Comparison of ENCODE assay signal across 25 mouse cellular contexts in genomic region chr4:70576096-70576495, GRCm38 (mm10). TPM values are rescaled to one million over a fixed set of nuclear protein-coding genes. Genes with fewer than 3 reads are reported as not detected.
DNase-seq lines count a peak whose midpoint lies in the region; ATAC-seq and TF ChIP-seq lines count a peak whose summit lies in the region.
"Had no signal": no experiment of that assay in that cellular context is flagged by ENCODE, and none has a peak within 500 bp of the region (broad histone marks: within the 10 kb centered on the region; RNA-seq: fewer than 3 reads in every experiment).

No protein-coding gene starts in this region.

- peak; percentile 51 for DNase-seq in liver, adult 2 months (ENCODE audit: extremely low read depth, low read depth, low spot score)
- no peak for DNase-seq in liver, embryonic 11.5 days (ENCODE audit: low spot score)
- DNase-seq in gonadal fat pad, adult 2 months (ENCODE audit: low read depth) = peak; percentile 83
- no peak for DNase-seq in natural killer cell, adult 2 months (ENCODE audit: low spot score in 2 of 2)
- DNase-seq: adrenal gland, adult 2 months; adrenal gland, postnatal 10 days; adrenal gland, postnatal 25 days; B cell, adult 2 months; cerebellum, adult 11 months; cerebellum, adult 18-20 months; cerebellum, adult 8-10 months; cerebellum, adult 9-11 months; cerebellum, postnatal 14 days; cerebellum, postnatal 36 days; embryo, embryonic 11 days; forebrain, postnatal 0 days had no signal

- no peak for TF ChIP-seq CTCF in liver, adult 2 months (IDR thresholded peaks at IDR 0.05; ENCODE audit: low read depth, low read length)

- no peaks in the 10 kb centered on the region for H3K4me1 ChIP-seq in liver, adult 2 months (ENCODE audit: control insufficient read depth, insufficient read depth, low read length)
- H3K4me1 ChIP-seq in liver, embryonic 11.5 days (replicated peaks; ENCODE audit: control insufficient read depth, insufficient read depth, low read length) = no peaks in the 10 kb centered on the region
- H3K4me1 ChIP-seq in neural tube, embryonic 15.5 days = no peaks in the 10 kb centered on the region
- H3K4me1 ChIP-seq: embryonic facial prominence, embryonic 15.5 days; forebrain, embryonic 13.5 days; forebrain, embryonic 15.5 days had no signal

- H3K9me3 ChIP-seq in liver, embryonic 11.5 days (ENCODE audit: control insufficient read depth, low read length) = no peaks in the 10 kb centered on the region
- no peaks in the 10 kb centered on the region for H3K9me3 ChIP-seq in neural tube, embryonic 15.5 days (replicated peaks)
- H3K9me3 ChIP-seq: embryonic facial prominence, embryonic 13.5 days; embryonic facial prominence, embryonic 15.5 days; forebrain, embryonic 13.5 days; forebrain, embryonic 15.5 days had no signal

- H3K27ac ChIP-seq in liver, adult 2 months (replicated peaks; ENCODE audit: insufficient read depth, low read depth, low read length) = no peak overlapping the region
- no peak overlapping the region for H3K27ac ChIP-seq in liver, embryonic 11.5 days (ENCODE audit: low read depth, low read length)
- H3K27ac ChIP-seq in neural tube, embryonic 15.5 days (replicated peaks) = no peak overlapping the region
- H3K27ac ChIP-seq: embryonic facial prominence, embryonic 13.5 days; embryonic facial prominence, embryonic 15.5 days; forebrain, embryonic 13.5 days; forebrain, embryonic 15.5 days had no signal

- H3K4me3 ChIP-seq in liver, adult 2 months (ENCODE audit: insufficient read depth, low read depth, low read length) = no peak overlapping the region
- H3K4me3 ChIP-seq in liver, embryonic 11.5 days (ENCODE audit: low read depth, low read length) = no peak overlapping the region
- H3K4me3 ChIP-seq in neural tube, embryonic 15.5 days (replicated peaks) = no peak overlapping the region
- H3K4me3 ChIP-seq: embryonic facial prominence, embryonic 13.5 days; embryonic facial prominence, embryonic 15.5 days; erythroblast, embryonic 14.5 days; forebrain, embryonic 13.5 days; forebrain, embryonic 15.5 days had no signal

- no peaks in the 10 kb centered on the region for H3K27me3 ChIP-seq in liver, adult 2 months (ENCODE audit: control insufficient read depth, insufficient read depth, low read length)
- no peaks in the 10 kb centered on the region for H3K27me3 ChIP-seq in liver, embryonic 11.5 days (replicated peaks; ENCODE audit: control insufficient read depth, insufficient read depth, low read length)
- H3K27me3 ChIP-seq in neural tube, embryonic 15.5 days (replicated peaks) = no peaks in the 10 kb centered on the region
- H3K27me3 ChIP-seq: CH12.LX; embryonic facial prominence, embryonic 13.5 days; embryonic facial prominence, embryonic 15.5 days; forebrain, embryonic 13.5 days; forebrain, embryonic 15.5 days had no signal

- ATAC-seq in liver, embryonic 11.5 days (replicated peaks; ENCODE audit: low FRiP score) = no peak
- no peak for ATAC-seq in neural tube, embryonic 15.5 days (ENCODE audit: low FRiP score)
- ATAC-seq: CD4-positive, CD25-positive, alpha-beta regulatory T cell, adult 4 months; forebrain, embryonic 13.5 days; forebrain, embryonic 15.5 days; forebrain, postnatal 0 days had no signal

- H3K36me3 ChIP-seq in liver, adult 2 months (ENCODE audit: control insufficient read depth, insufficient read depth, low read length) = no peaks in the 10 kb centered on the region
- no peaks in the 10 kb centered on the region for H3K36me3 ChIP-seq in liver, embryonic 11.5 days (ENCODE audit: control insufficient read depth, insufficient read depth, low read length)
- no peaks in the 10 kb centered on the region for H3K36me3 ChIP-seq in neural tube, embryonic 15.5 days
- H3K36me3 ChIP-seq: embryonic facial prominence, embryonic 13.5 days; embryonic facial prominence, embryonic 15.5 days; forebrain, embryonic 15.5 days; G1E had no signal

- H3K4me2 ChIP-seq in liver, embryonic 11.5 days = no peak overlapping the region
- no peak overlapping the region for H3K4me2 ChIP-seq in neural tube, embryonic 15.5 days
- H3K4me2 ChIP-seq: embryonic facial prominence, embryonic 13.5 days; embryonic facial prominence, embryonic 15.5 days; forebrain, embryonic 13.5 days; forebrain, embryonic 15.5 days had no signal

- no peaks in the 10 kb centered on the region for H3K79me2 ChIP-seq in liver, adult 2 months (ENCODE audit: control insufficient read depth, insufficient read depth, low read length)

- no peak for TF ChIP-seq POLR2A in liver, adult 2 months (IDR thresholded peaks at IDR 0.05; ENCODE audit: extremely low read depth, insufficient read depth, low read length)

- no peak overlapping the region for H3K9ac ChIP-seq in liver, adult 2 months (ENCODE audit: low read depth, low read length)
- no peak overlapping the region for H3K9ac ChIP-seq in liver, embryonic 11.5 days (ENCODE audit: low read depth, low read length)
- H3K9ac ChIP-seq in neural tube, embryonic 15.5 days (replicated peaks) = no peak overlapping the region
- H3K9ac ChIP-seq: embryonic facial prominence, embryonic 13.5 days; embryonic facial prominence, embryonic 15.5 days; forebrain, embryonic 13.5 days; forebrain, embryonic 15.5 days; forebrain, postnatal 0 days had no signal

RNA-seq across cellular contexts. Expression of gene Megf9, which starts 41.3 kb away (rescaled TPM):
- total RNA-seq in liver, adult 2 months (2014; rRNA removed) = 9.9 and 10.5 TPM in 2 replicates
- polyA plus RNA-seq in liver, adult 2 months (2012; rRNA removed) = 8.6 and 16.1 TPM in 2 replicates
- polyA plus RNA-seq in liver, embryonic 11.5 days (2014; fragmentation: Nextera tagmentation; extraction: Ambion mirVana) = 5.0 and 6.0 TPM in 2 replicates
- 11.6 and 14.9 TPM in 2 replicates for polyA plus RNA-seq in gonadal fat pad, adult 2 months (2012; rRNA removed)
- 24.1 and 27.0 TPM in 2 replicates for polyA plus RNA-seq in neural tube, embryonic 15.5 days (2015; fragmentation: Nextera tagmentation; extraction: Ambion mirVana)
- total RNA-seq: CH12.LX had no signal
- polyA plus RNA-seq: G1E had no signal

Comparison
In these comparisons a context has a peak if more than half of its experiments do, and no peak if none do; other contexts are left out.
1. DNase-seq: peak in liver, adult 2 months (single experiment) and gonadal fat pad, adult 2 months (single experiment); none in liver, embryonic 11.5 days (single experiment) and natural killer cell, adult 2 months (0 of 2).